Mouse (Mus musculus) urinary bladder, postnatal 0 days (tissue): Measurements from ENCODE around the gene Capns2. TPM values are rescaled to one million over a fixed set of nuclear protein-coding genes. Genes with fewer than 3 reads are reported as not detected.

Experiments used
- microRNA-seq: library from miRNA; unstranded; fragments of <30 nt; microRNA quantifications from one replicate; pipeline ENCODE4, GENCODE M21; 2016
- polyA plus RNA-seq: library from polyadenylated mRNA; unstranded; fragments of >200 nt; fragmentation: Nextera tagmentation; extraction: Ambion mirVana; gene quantifications from 2 replicates; pipeline ENCODE4 v1.2.1, GENCODE M21; 2015

Gene Capns2
- polyA plus RNA-seq = 3.1 and 3.2 TPM in 2 replicates

GRCm38 (mm10) chr8:92901107-92901506, at the start of gene Capns2:
TSS of gene Capns2 (plus strand) at chr8:92901407.

DNA sequence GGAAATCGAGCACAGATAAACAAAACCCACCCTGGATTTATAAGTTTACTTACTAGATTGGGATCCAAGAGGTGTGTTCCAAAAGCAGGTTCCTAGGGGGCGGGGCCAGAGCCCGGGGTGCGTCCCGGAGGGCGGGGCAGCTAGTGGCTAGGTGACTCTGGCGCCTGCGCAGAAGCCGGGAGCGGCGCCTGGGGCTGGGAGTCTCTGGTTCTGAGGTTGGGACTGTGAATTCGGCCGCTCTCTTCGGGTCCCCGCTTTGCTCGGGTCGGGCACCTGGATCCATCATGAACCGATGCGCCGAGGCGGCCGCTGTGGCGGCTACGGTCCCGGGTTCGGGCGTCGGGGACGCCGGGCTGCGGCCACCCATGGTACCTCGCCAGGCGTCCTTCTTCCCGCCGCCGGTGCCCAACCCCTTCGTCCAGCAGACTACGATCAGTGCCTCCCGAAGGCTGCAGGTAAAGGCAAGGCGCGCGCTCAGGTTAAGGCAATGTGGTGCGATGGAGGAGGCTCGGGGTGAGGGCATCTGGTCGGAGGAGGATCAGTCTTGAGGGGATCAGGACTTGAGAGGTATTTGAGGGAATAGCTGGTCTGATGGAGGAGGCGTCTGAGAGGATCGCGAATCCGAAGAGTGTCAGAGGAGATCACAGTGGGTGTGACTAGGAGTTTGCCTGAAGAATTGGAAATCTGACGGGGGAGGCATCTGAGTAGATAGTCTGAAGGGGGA, 45.9 kb upstream of the Capns2 start, which contains the start of gene Lpcat2:
Lpcat2 (plus strand) TSS at position 169 of the 724 bp plus-strand sequence.

Small RNA genes lying within 50 kb of the gene (microRNA-seq; reads per million reads assigned to microRNA genes)
- not detected for gene Gm22151

Other genes with a start within 250 kb of the Capns2 start
- gene Irx6, start 227.1 kb upstream of the Capns2 start, polyA plus RNA-seq = not detected in 2 replicates
- gene Mmp2, start 74.1 kb upstream of the Capns2 start, polyA plus RNA-seq = 143 and 161 TPM in 2 replicates
- gene Lpcat2, start 46.1 kb upstream of the Capns2 start, polyA plus RNA-seq = 15.1 and 16.8 TPM in 2 replicates
- gene Slc6a2, start 58.7 kb downstream of the Capns2 start, polyA plus RNA-seq = 0.02 TPM in 2 replicates
- not detected in 2 replicates for gene Ces1a, start 146.8 kb downstream of the Capns2 start, polyA plus RNA-seq
- gene Ces1b, start 178.6 kb downstream of the Capns2 start, polyA plus RNA-seq = not detected in 2 replicates
- 0.29 TPM in 1 of 2 replicates, not detected in the other for gene Ces1c, start 229.9 kb downstream of the Capns2 start, polyA plus RNA-seq